Mouse (Mus musculus): ENCODE measurements at regions not wholly inside any gene's neighbourhood (a gene's known extent, or its start where the extent isn't known, plus 50 kb on each side); places are given as distances from the start of the nearest gene placed in this dataset.
"Not testable (repeated sequence)": the region's sequence is repeated elsewhere in the genome, so short reads cannot be mapped to it uniquely, and the experiment has no call there.

- H3K27me3 ChIP-seq; H3K27ac ChIP-seq; H3K9ac ChIP-seq; H3K4me2 ChIP-seq; H3K4me1 ChIP-seq; H3K4me3 ChIP-seq; H3K9me3 ChIP-seq; ATAC-seq (ENCODE audit: insufficient number of reproducible peaks, low FRiP score, low TSS enrichment, low read depth); H3K36me3 ChIP-seq: not testable (repeated sequence)
Observed at GRCm38 (mm10) chr9:23717584-23717983, 380.2 kb upstream of the Npsr1 start.

- Histone ChIP-seq H3K9me3 (no peaks in the 10 kb centered on the region), H3K4me1 (no peaks in the 10 kb centered on the region), H3K4me2 (no peak overlapping the region), H3K4me3 (no peak overlapping the region), H3K36me3 (no peaks in the 10 kb centered on the region), H3K27me3 (no peaks in the 10 kb centered on the region), H3K9ac (no peak overlapping the region), H3K27ac (no peak overlapping the region)
- no peak for ATAC-seq (ENCODE audit: insufficient number of reproducible peaks, low FRiP score, low TSS enrichment, low read depth)
- WGBS: 65% methylated on average over 4 of the region's 4 CpGs
Observed at GRCm38 (mm10) chr9:23728816-23729215, 369.0 kb upstream of the Npsr1 start.

DNA sequence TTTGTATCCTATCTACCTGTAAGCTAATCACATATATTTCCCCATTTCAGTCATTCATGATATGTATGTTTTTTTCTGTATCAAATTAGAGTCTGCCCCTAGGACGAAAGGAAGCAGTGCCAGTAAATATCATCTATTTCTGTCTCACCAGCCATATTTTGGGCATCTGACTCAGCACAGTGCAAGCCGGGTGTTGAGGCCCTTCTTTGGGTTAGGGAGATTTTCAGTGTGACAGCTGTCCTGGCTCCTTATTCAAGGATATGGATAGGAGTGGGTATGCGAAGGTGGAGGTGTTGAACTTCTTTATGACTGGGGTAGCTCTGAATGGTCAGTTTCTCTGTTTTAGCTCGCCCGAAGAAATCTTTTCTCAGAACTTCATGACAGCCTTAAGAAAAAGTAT is 345.3 kb upstream of the Npsr1 start:
- H3K9ac ChIP-seq: no peak overlapping the region
- no peak overlapping the region for H3K4me3 ChIP-seq
- H3K4me1 ChIP-seq: no peaks in the 10 kb centered on the region
- no peak for ATAC-seq (ENCODE audit: insufficient number of reproducible peaks, low FRiP score, low TSS enrichment, low read depth)
- no peak overlapping the region for H3K27ac ChIP-seq
- no peaks in the 10 kb centered on the region for H3K36me3 ChIP-seq
- no peaks in the 10 kb centered on the region for H3K27me3 ChIP-seq
- 84% methylated on average over 5 of the region's 5 CpGs for WGBS
- no peak overlapping the region for H3K4me2 ChIP-seq
- H3K9me3 ChIP-seq: no peaks in the 10 kb centered on the region

GRCm38 (mm10) chr9:23786660-23787059 is 311.1 kb upstream of the Npsr1 start:
- H3K9me3 ChIP-seq: no peaks in the 10 kb centered on the region
- no peak overlapping the region for H3K4me2 ChIP-seq
- H3K4me3 ChIP-seq: no peak overlapping the region
- H3K4me1 ChIP-seq: no peaks in the 10 kb centered on the region
- no peak for ATAC-seq (ENCODE audit: insufficient number of reproducible peaks, low FRiP score, low TSS enrichment, low read depth)
- 37% methylated on average over 4 of the region's 4 CpGs for WGBS
- no peak overlapping the region for H3K27ac ChIP-seq
- H3K36me3 ChIP-seq: no peaks in the 10 kb centered on the region
- no peaks in the 10 kb centered on the region for H3K27me3 ChIP-seq
- no peak overlapping the region for H3K9ac ChIP-seq

Measured in limb, embryonic 15.5 days (tissue).